Mouse (Mus musculus): ENCODE results near the gene Rundc3a. TPM values are rescaled to one million over a fixed set of nuclear protein-coding genes. Genes with fewer than 3 reads are reported as not detected.
"Not testable (repeated sequence)": the region's sequence is repeated elsewhere in the genome, so short reads cannot be mapped to it uniquely, and the experiment has no call there.

Gene Rundc3a
- polyA plus RNA-seq, 1 experiment from 2014 or later = 153 TPM

- under 1% methylated on average over 19 of the region's 19 CpGs for WGBS
Observed at GRCm38 (mm10) chr11:102407834-102408215, 14.6 kb downstream of the Rundc3a start, which contains the start of gene Slc25a39. TSS of gene Slc25a39 (minus strand) at chr11:102407946.

DNA sequence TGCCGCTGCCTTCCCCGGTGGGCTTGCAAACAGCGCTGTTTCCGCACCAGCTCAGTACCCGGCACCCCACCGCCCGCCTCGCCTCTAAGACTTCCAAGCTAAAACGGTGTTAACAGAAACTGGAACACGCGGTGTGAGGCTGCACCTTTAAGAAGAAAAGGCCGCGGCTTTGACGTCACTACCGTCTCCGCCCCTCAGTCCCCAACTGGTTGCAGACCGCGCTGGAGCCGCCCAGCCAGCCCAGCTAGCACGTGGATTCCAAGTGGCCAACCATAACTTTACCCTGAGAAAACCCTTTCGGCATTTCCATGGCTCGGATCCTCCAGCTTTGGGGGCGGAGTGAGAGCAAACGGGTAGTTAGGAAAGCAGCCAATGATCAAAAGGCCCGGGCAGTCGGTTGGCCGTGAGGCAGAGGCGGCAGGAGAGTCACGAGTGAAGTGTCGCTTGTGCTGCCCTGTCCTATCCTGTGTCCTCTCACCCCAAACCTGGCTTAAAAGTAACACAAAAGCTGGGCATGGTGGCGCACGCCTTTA, 15.2 kb downstream of the Rundc3a start:
- Histone ChIP-seq H3K27me3 (no peaks in the 10 kb centered on the region), H3K4me2 (replicated peaks) (peak overlapping the region; percentile 89), H3K36me3 (peaks cover 15% of the 10 kb centered on the region), H3K4me3 (replicated peaks) (peak overlapping the region; percentile 81), H3K9me3 (no peaks in the 10 kb centered on the region), H3K27ac (peak overlapping the region; percentile 88), H3K9ac (replicated peaks) (peak overlapping the region; percentile 90; the same call in 1 of the 2 replicates), H3K4me1 (replicated peaks) (peaks cover 36% of the 10 kb centered on the region)
- under 1% methylated on average over 32 of the region's 32 CpGs for WGBS
- ATAC-seq = peak; percentile 94

More at GRCm38 (mm10) chr11:102407834-102408215, 14.6 kb downstream of the Rundc3a start, which contains the start of gene Slc25a39:
- H3K36me3 ChIP-seq = peaks cover 20% of the 10 kb centered on the region
- ATAC-seq = no peak
- peak within 1 kb of the TSS; percentile 88 for H3K27ac ChIP-seq
- no peaks in the 10 kb centered on the region for H3K27me3 ChIP-seq
- H3K4me3 ChIP-seq (replicated peaks) = peak within 1 kb of the TSS; percentile 81
- H3K4me2 ChIP-seq (replicated peaks) = peak within 1 kb of the TSS; percentile 89
- H3K4me1 ChIP-seq (replicated peaks) = peaks cover 36% of the 10 kb centered on the region
- no peaks in the 10 kb centered on the region for H3K9me3 ChIP-seq
- H3K9ac ChIP-seq (replicated peaks) = peak within 1 kb of the TSS; percentile 90

- peaks cover 36% of the 10 kb centered on the region for H3K4me1 ChIP-seq (replicated peaks)
- no peaks in the 10 kb centered on the region for H3K27me3 ChIP-seq
- H3K27ac ChIP-seq = peak overlapping the region; percentile 68
- H3K4me2 ChIP-seq (replicated peaks) = peak overlapping the region; percentile 89
- peaks cover 7% of the 10 kb centered on the region for H3K36me3 ChIP-seq
- no peaks in the 10 kb centered on the region for H3K9me3 ChIP-seq
- H3K4me3 ChIP-seq (replicated peaks) = peak overlapping the region; percentile 81
- ATAC-seq = no peak
- WGBS = 45% methylated on average over 15 of the region's 15 CpGs
- H3K9ac ChIP-seq (replicated peaks) = peak overlapping the region; percentile 8; the same call in 1 of the 2 replicates
Observed at GRCm38 (mm10) chr11:102408888-102409794, 15.9 kb downstream of the Rundc3a start.

- Histone ChIP-seq H3K9me3 (no peaks in the 10 kb centered on the region), H3K4me2 (replicated peaks) (no peak overlapping the region), H3K9ac (replicated peaks) (no peak overlapping the region; the same call in 1 of the 2 replicates), H3K4me1 (replicated peaks) (peaks cover 29% of the 10 kb centered on the region), H3K27ac (no peak overlapping the region), H3K4me3 (replicated peaks) (no peak overlapping the region), H3K27me3 (no peaks in the 10 kb centered on the region), H3K36me3 (0 out of 2 replicates have a peak, but pooled peaks cover under 1% of the 10 kb centered on the region)
- no peak for ATAC-seq
- 71% methylated on average over 3 of the region's 3 CpGs for WGBS
Observed at GRCm38 (mm10) chr11:102409795-102410330, 16.7 kb downstream of the Rundc3a start.

DNA sequence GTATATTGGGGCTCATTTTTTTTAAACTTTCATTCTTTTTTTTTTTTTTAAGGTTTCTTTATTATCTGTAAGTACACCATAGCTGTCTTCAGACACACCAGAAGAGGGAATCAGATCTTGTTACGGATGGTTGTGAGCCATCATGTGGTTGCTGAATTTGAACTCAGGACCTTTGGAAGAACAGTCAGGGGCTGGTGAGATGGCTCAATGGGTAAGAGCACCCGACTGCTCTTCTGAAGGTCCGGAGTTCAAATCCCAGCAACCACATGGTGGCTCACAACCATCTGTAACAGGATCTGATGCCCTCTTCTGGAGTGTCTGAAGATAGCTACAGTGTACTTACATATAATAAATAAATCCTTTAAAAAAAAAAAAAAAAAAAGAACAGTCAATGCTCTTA, 17.1 kb downstream of the Rundc3a start:
- H3K27ac ChIP-seq; H3K9ac ChIP-seq (replicated peaks); H3K36me3 ChIP-seq; H3K4me3 ChIP-seq (replicated peaks); H3K27me3 ChIP-seq; H3K4me2 ChIP-seq (replicated peaks); ATAC-seq; H3K9me3 ChIP-seq: not testable (repeated sequence)
- peaks cover 25% of the 10 kb centered on the region for H3K4me1 ChIP-seq (replicated peaks)
- 92% methylated on average over 3 of the region's 3 CpGs for WGBS

GRCm38 (mm10) chr11:102411061-102411460, 17.9 kb downstream of the Rundc3a start:
- Histone ChIP-seq H3K4me3 (replicated peaks) (no peak overlapping the region), H3K27ac (no peak overlapping the region), H3K4me2 (replicated peaks) (no peak overlapping the region), H3K36me3 (no peaks in the 10 kb centered on the region), H3K9ac (replicated peaks) (no peak overlapping the region), H3K9me3 (no peaks in the 10 kb centered on the region), H3K4me1 (replicated peaks) (peaks cover 18% of the 10 kb centered on the region), H3K27me3 (no peaks in the 10 kb centered on the region)
- no peak for ATAC-seq
- WGBS = 79% methylated on average over 3 of the region's 3 CpGs

- Histone ChIP-seq H3K4me1 (replicated peaks) (peaks cover 12% of the 10 kb centered on the region), H3K9me3 (no peaks in the 10 kb centered on the region), H3K36me3 (no peaks in the 10 kb centered on the region), H3K4me2 (replicated peaks) (no peak overlapping the region), H3K27me3 (no peaks in the 10 kb centered on the region), H3K9ac (replicated peaks) (no peak overlapping the region), H3K4me3 (replicated peaks) (no peak overlapping the region), H3K27ac (no peak overlapping the region)
- no peak for ATAC-seq
- WGBS = 6% methylated on average over 11 of the region's 11 CpGs
Observed at GRCm38 (mm10) chr11:102411704-102412103, 18.5 kb downstream of the Rundc3a start.

- ATAC-seq = no peak
- no peak overlapping the region for H3K4me3 ChIP-seq (replicated peaks)
Observed at GRCm38 (mm10) chr11:102413059-102413458, 19.9 kb downstream of the Rundc3a start.

GRCm38 (mm10) chr11:102415034-102415802, 22.0 kb downstream of the Rundc3a start:
- Histone ChIP-seq H3K4me3 (replicated peaks) (no peak overlapping the region), H3K4me1 (replicated peaks) (no peaks in the 10 kb centered on the region), H3K9me3 (peaks cover 4% of the 10 kb centered on the region; the same call in 1 of the 2 replicates), H3K9ac (replicated peaks) (no peak overlapping the region), H3K27ac (no peak overlapping the region), H3K36me3 (no peaks in the 10 kb centered on the region), H3K27me3 (no peaks in the 10 kb centered on the region), H3K4me2 (replicated peaks) (no peak overlapping the region)
- 77% methylated on average over 10 of the region's 10 CpGs for WGBS
- ATAC-seq = no peak

More at GRCm38 (mm10) chr11:102413059-102413458, 19.9 kb downstream of the Rundc3a start:
- H3K27me3 ChIP-seq = no peaks in the 10 kb centered on the region
- H3K36me3 ChIP-seq = no peaks in the 10 kb centered on the region
- 68% methylated on average over 8 of the region's 8 CpGs for WGBS
- no peak overlapping the region for H3K9ac ChIP-seq (replicated peaks)
- H3K9me3 ChIP-seq = no peaks in the 10 kb centered on the region
- no peak overlapping the region for H3K27ac ChIP-seq
- H3K4me2 ChIP-seq (replicated peaks) = no peak overlapping the region
- H3K4me1 ChIP-seq (replicated peaks) = peaks cover 2% of the 10 kb centered on the region

GRCm38 (mm10) chr11:102417160-102417559, 24.0 kb downstream of the Rundc3a start:
- peaks cover 5% of the 10 kb centered on the region; the same call in 1 of the 2 replicates for H3K27me3 ChIP-seq
- H3K4me3 ChIP-seq (replicated peaks) = no peak overlapping the region
- no peak for ATAC-seq
- WGBS = 80% methylated on average over 1 of the region's 1 CpGs
- H3K27ac ChIP-seq = no peak overlapping the region
- H3K9ac ChIP-seq (replicated peaks) = no peak overlapping the region
- H3K36me3 ChIP-seq = no peaks in the 10 kb centered on the region
- H3K4me2 ChIP-seq (replicated peaks) = no peak overlapping the region
- H3K4me1 ChIP-seq (replicated peaks) = no peaks in the 10 kb centered on the region
- peaks cover 4% of the 10 kb centered on the region; the same call in 1 of the 2 replicates for H3K9me3 ChIP-seq

DNA sequence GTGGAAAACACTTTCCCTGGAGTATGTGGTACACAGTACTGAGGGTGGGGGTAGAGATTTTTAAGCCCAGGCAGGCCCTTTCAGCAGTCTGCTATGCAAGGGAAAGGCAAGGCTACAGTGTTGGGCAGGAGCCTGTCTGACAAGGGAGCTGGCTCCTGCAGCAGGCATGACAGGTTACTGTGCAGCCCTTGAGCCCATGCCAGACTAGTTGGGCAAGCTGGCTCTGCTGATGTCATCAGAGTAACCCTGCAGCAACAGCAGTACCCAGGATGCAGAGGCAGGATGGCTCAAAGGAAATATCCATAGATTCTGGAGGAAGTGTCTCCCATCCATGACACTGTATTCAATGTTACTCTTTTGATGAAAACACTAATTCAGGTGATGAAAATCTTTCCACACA, 25.7 kb downstream of the Rundc3a start:
- H3K27me3 ChIP-seq = peaks cover 5% of the 10 kb centered on the region; the same call in 1 of the 2 replicates
- H3K27ac ChIP-seq = no peak overlapping the region
- no peaks in the 10 kb centered on the region for H3K4me1 ChIP-seq (replicated peaks)
- H3K4me2 ChIP-seq (replicated peaks) = no peak overlapping the region
- H3K9me3 ChIP-seq = peaks cover 4% of the 10 kb centered on the region; the same call in 1 of the 2 replicates
- no peak overlapping the region for H3K9ac ChIP-seq (replicated peaks)
- ATAC-seq = no peak
- H3K36me3 ChIP-seq = no peaks in the 10 kb centered on the region
- no peak overlapping the region for H3K4me3 ChIP-seq (replicated peaks)
